Mouse (Mus musculus): ENCODE results near the gene Otud7b. TPM values are rescaled to one million over a fixed set of nuclear protein-coding genes. Genes with fewer than 3 reads are reported as not detected.
A peak's percentile ranks its signal among the peaks of the same experiment; 100 is the strongest.

The Otud7b gene
- polyA plus RNA-seq, 2 experiments = 14.3 to 20.9 TPM

DNA sequence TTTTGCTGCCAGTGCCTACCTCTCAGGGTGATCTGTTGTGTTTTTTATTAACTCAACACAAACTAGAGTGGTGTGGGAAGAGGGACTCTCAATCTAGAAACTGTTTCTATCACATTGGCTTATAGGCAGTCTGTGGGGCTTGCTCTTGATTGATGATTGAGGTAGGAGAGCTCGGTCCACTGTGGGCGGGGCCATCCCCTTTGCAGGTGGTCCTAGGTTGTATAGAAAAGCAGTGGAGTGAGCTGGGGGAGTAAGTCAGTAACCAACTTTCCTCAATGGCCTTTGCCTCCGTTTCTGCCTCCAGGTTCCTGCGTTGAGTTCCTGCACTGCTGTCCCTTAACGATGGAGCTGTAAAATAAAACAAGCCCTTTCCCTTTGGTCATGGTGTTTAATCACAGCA is 37.6 kb upstream of the Otud7b start:
- 58% methylated on average over 5 of the region's 5 CpGs for WGBS
- H3K9me3 ChIP-seq (ENCODE audit: control insufficient read depth, low read length) = no peaks in the 10 kb centered on the region
- no peaks in the 10 kb centered on the region for H3K4me1 ChIP-seq (ENCODE audit: control insufficient read depth, insufficient read depth, low read length)
- ATAC-seq (ENCODE audit: low FRiP score, low read depth) = no peak
- no peak overlapping the region for H3K9ac ChIP-seq (ENCODE audit: low read depth, low read length, severe bottlenecking)
- no peaks in the 10 kb centered on the region for H3K27me3 ChIP-seq (ENCODE audit: control insufficient read depth, insufficient read depth, low read length)
- no peak overlapping the region for H3K4me2 ChIP-seq (replicated peaks; ENCODE audit: low read depth, low read length, severe bottlenecking)
- H3K36me3 ChIP-seq (ENCODE audit: control insufficient read depth, insufficient read depth, low read length) = no peaks in the 10 kb centered on the region
- TF ChIP-seq POLR2A (IDR thresholded peaks at IDR 0.05; ENCODE audit: borderline replicate concordance, extremely low read depth, insufficient read depth, insufficient read length) = no peak
- H3K4me3 ChIP-seq (replicated peaks; ENCODE audit: low read length) = no peak overlapping the region
- no peak for DNase-seq (ENCODE audit: low spot score)
- no peak overlapping the region for H3K27ac ChIP-seq (replicated peaks; ENCODE audit: low read depth, low read length)

DNA sequence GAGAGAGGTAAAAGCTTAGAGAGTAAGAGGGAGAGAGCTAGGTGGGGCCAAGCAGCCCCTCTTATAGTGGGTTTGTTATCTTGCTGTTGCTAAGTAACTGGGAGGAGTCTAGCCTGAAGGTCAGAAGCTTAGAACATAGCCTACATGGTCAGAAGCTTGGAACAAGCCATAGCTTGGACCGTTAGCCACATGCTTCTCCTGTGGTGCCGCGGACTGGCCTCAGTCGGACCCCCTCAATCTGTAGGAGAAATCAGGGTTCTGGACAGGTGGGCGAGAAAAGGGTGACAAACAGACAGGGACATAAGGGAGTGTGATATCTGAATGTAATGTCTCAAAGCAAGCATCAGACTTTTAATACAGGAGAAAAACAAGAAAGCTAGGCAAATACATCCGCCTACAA is 35.3 kb upstream of the Otud7b start:
- no peaks in the 10 kb centered on the region for H3K36me3 ChIP-seq (ENCODE audit: control insufficient read depth, insufficient read depth, low read length)
- no peak overlapping the region for H3K4me3 ChIP-seq (replicated peaks; ENCODE audit: low read length)
- H3K4me2 ChIP-seq (replicated peaks; ENCODE audit: low read depth, low read length, severe bottlenecking) = no peak overlapping the region
- ATAC-seq (ENCODE audit: low FRiP score, low read depth) = no peak
- no peak for TF ChIP-seq POLR2A (IDR thresholded peaks at IDR 0.05; ENCODE audit: borderline replicate concordance, extremely low read depth, insufficient read depth, insufficient read length)
- 91% methylated on average over 6 of the region's 6 CpGs for WGBS
- no peak overlapping the region for H3K9ac ChIP-seq (ENCODE audit: low read depth, low read length, severe bottlenecking)
- DNase-seq (ENCODE audit: low spot score) = no peak
- no peaks in the 10 kb centered on the region for H3K9me3 ChIP-seq (ENCODE audit: control insufficient read depth, low read length)
- H3K4me1 ChIP-seq (ENCODE audit: control insufficient read depth, insufficient read depth, low read length) = no peaks in the 10 kb centered on the region
- H3K27ac ChIP-seq (replicated peaks; ENCODE audit: low read depth, low read length) = no peak overlapping the region
- no peaks in the 10 kb centered on the region for H3K27me3 ChIP-seq (ENCODE audit: control insufficient read depth, insufficient read depth, low read length)

DNA sequence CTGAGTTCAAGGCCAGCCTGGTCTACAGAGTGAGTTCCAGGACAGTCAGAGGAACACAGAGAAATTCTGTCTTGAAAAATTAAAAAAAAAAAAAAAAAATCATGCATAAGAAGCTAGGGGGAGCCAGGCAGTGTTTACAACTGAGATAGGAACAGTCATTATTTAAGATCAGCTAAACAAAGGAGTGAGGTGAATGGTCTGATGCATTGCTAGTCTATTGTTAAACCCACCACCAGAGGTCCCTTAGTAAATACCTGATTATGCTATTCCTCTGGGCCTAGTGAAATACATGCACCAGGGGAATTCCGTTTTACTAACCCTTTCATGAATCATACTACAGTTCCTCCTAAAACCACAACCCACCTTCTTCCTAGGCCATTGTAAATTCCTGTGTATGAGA is 34.8 kb upstream of the Otud7b start:
- Histone ChIP-seq H3K9me3 (ENCODE audit: control insufficient read depth, low read length) (no peaks in the 10 kb centered on the region), H3K4me1 (ENCODE audit: control insufficient read depth, insufficient read depth, low read length) (no peaks in the 10 kb centered on the region), H3K36me3 (ENCODE audit: control insufficient read depth, insufficient read depth, low read length) (no peaks in the 10 kb centered on the region), H3K4me2 (replicated peaks; ENCODE audit: low read depth, low read length, severe bottlenecking) (no peak overlapping the region), H3K27ac (replicated peaks; ENCODE audit: low read depth, low read length) (no peak overlapping the region), H3K4me3 (replicated peaks; ENCODE audit: low read length) (no peak overlapping the region), H3K27me3 (ENCODE audit: control insufficient read depth, insufficient read depth, low read length) (no peaks in the 10 kb centered on the region), H3K9ac (ENCODE audit: low read depth, low read length, severe bottlenecking) (no peak overlapping the region)
- ATAC-seq (ENCODE audit: low FRiP score, low read depth) = no peak
- peak; percentile 8 for DNase-seq (ENCODE audit: low spot score)
- 58% methylated on average over 1 of the region's 1 CpGs for WGBS
- no peak for TF ChIP-seq POLR2A (IDR thresholded peaks at IDR 0.05; ENCODE audit: borderline replicate concordance, extremely low read depth, insufficient read depth, insufficient read length)

DNA sequence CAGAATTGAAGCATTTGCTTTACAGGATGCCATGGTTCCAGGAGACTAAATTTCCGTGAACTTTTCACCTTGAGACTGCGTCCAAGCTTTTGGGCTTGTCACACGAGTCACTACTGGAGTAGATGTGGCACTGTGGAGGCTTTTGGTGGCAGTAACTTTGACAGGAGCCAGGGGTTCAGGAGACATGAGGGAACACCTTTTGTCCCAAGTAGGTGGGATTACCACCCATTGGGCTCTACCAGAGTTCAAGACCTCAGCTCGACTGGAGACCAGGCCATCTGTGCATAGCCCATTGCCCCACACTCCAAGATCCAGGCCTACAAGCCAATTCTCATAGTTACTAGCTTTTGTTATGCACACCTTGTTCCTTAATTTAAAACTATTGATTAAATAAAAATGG is 34.1 kb upstream of the Otud7b start:
- Histone ChIP-seq H3K4me1 (ENCODE audit: control insufficient read depth, insufficient read depth, low read length) (no peaks in the 10 kb centered on the region), H3K27me3 (ENCODE audit: control insufficient read depth, insufficient read depth, low read length) (no peaks in the 10 kb centered on the region), H3K9ac (ENCODE audit: low read depth, low read length, severe bottlenecking) (no peak overlapping the region), H3K27ac (replicated peaks; ENCODE audit: low read depth, low read length) (no peak overlapping the region), H3K4me3 (replicated peaks; ENCODE audit: low read length) (no peak overlapping the region), H3K36me3 (ENCODE audit: control insufficient read depth, insufficient read depth, low read length) (no peaks in the 10 kb centered on the region), H3K9me3 (ENCODE audit: control insufficient read depth, low read length) (no peaks in the 10 kb centered on the region), H3K4me2 (replicated peaks; ENCODE audit: low read depth, low read length, severe bottlenecking) (no peak overlapping the region)
- ATAC-seq (ENCODE audit: low FRiP score, low read depth) (no peak), DNase-seq (ENCODE audit: low spot score) (no peak)
- no peak for TF ChIP-seq POLR2A (IDR thresholded peaks at IDR 0.05; ENCODE audit: borderline replicate concordance, extremely low read depth, insufficient read depth, insufficient read length)
- 79% methylated on average over 4 of the region's 4 CpGs for WGBS

DNA sequence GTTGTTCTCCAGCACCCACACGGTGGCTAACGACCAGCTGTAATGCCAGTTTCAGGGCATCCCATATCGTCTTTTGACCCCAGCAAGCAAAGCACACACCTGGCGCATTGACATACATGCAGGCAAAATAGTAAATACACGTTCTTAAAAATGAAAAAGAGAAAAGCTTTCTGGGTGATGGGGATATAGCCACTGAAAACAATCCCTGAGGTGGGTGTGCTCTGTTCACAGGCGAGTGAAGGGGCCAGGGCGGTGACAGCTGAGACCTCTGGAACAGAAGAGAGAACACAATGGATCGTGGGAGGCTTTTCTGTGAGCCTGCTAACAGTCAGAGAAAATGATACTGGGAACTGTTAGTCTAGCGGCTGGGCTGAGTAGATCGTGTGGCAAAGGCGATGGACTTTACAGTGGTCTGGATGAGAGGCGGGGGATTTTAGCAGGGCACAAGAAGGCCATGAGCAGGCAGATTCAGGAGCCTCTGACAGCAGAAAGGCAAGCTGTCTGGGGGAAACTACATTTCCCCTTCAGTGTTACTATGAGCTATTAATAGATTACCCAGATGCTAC is 31.3 kb upstream of the Otud7b start:
- Histone ChIP-seq H3K4me3 (replicated peaks; ENCODE audit: low read length) (no peak overlapping the region), H3K4me1 (ENCODE audit: control insufficient read depth, insufficient read depth, low read length) (no peaks in the 10 kb centered on the region), H3K36me3 (ENCODE audit: control insufficient read depth, insufficient read depth, low read length) (no peaks in the 10 kb centered on the region), H3K9me3 (ENCODE audit: control insufficient read depth, low read length) (no peaks in the 10 kb centered on the region), H3K9ac (ENCODE audit: low read depth, low read length, severe bottlenecking) (no peak overlapping the region), H3K27ac (replicated peaks; ENCODE audit: low read depth, low read length) (no peak overlapping the region), H3K27me3 (ENCODE audit: control insufficient read depth, insufficient read depth, low read length) (no peaks in the 10 kb centered on the region), H3K4me2 (replicated peaks; ENCODE audit: low read depth, low read length, severe bottlenecking) (no peak overlapping the region)
- TF ChIP-seq POLR2A (IDR thresholded peaks at IDR 0.05; ENCODE audit: borderline replicate concordance, extremely low read depth, insufficient read depth, insufficient read length) = no peak
- no peak for ATAC-seq (ENCODE audit: low FRiP score, low read depth)
- 69% methylated on average over 12 of the region's 12 CpGs for WGBS
- DNase-seq (ENCODE audit: low spot score) = no peak

DNA sequence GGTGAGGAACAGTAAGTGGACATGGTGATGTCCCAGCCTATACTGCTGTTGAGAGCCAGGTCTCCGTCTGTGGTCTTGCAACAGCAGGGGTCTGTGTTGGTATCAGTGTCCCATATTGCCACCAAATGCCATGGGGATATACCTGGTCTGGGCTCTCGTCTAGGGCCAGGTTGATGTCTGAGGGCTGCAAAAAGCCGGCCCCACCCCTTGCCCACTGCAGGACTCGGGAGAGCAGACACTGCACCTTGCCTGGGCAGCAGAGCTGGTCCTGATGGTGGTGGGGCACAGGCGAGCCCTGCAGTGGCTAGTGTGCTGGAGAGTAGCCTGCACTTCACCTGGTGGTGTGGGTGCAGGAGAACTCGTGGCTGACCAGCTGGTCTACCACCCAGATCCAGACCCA is 26.3 kb upstream of the Otud7b start:
- ATAC-seq (ENCODE audit: low FRiP score, low read depth) (no peak), DNase-seq (ENCODE audit: low spot score) (no peak)
- H3K4me3 ChIP-seq (replicated peaks; ENCODE audit: low read length) = no peak overlapping the region
- no peak overlapping the region for H3K4me2 ChIP-seq (replicated peaks; ENCODE audit: low read depth, low read length, severe bottlenecking)
- no peak overlapping the region for H3K27ac ChIP-seq (replicated peaks; ENCODE audit: low read depth, low read length)
- no peak overlapping the region for H3K9ac ChIP-seq (ENCODE audit: low read depth, low read length, severe bottlenecking)
- no peak for TF ChIP-seq POLR2A (IDR thresholded peaks at IDR 0.05; ENCODE audit: borderline replicate concordance, extremely low read depth, insufficient read depth, insufficient read length)
- H3K36me3 ChIP-seq (ENCODE audit: control insufficient read depth, insufficient read depth, low read length) = no peaks in the 10 kb centered on the region
- H3K27me3 ChIP-seq (ENCODE audit: control insufficient read depth, insufficient read depth, low read length) = no peaks in the 10 kb centered on the region
- no peaks in the 10 kb centered on the region for H3K4me1 ChIP-seq (ENCODE audit: control insufficient read depth, insufficient read depth, low read length)
- no peaks in the 10 kb centered on the region for H3K9me3 ChIP-seq (ENCODE audit: control insufficient read depth, low read length)
- 68% methylated on average over 6 of the region's 6 CpGs for WGBS

Measured in limb, embryonic 14.5 days (tissue).